Mouse (Mus musculus): ENCODE measurements around the gene Dlst. TPM values are rescaled to one million over a fixed set of nuclear protein-coding genes. Genes with fewer than 3 reads are reported as not detected.

The Dlst gene
- polyA plus RNA-seq, 1 experiment from 2014 or later, result 146 TPM

DNA sequence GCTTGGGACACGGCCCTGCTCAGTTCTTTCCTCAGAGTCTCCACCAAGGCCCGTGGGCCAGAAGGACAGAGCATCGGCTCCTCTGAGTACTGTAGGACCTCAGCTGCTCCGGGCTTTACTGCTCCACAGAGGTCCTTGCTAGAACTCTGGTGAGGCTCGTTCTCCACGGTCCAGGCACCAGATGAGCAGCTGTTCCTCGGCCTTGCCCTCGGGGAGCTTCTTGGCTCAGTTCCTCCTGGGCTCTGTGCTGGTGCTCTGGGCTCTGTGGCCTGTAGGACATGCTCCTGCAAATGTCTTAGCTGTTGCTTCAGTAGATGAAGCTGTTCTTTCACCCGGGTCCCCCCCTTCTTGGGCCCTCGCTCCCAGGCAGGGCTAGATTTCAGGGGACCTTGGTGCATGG is 15.9 kb upstream of the Dlst start:
- ATAC-seq, result no peak
- WGBS, result 80% methylated on average over 10 of the region's 10 CpGs
- Histone ChIP-seq H3K9ac (ENCODE audit: low read depth, low read length) (no peak overlapping the region), H3K4me1 (ENCODE audit: control insufficient read depth, insufficient read depth, low read length) (peaks cover 4% of the 10 kb centered on the region; the same call in 1 of the 2 replicates), H3K4me3 (ENCODE audit: low read length) (no peak overlapping the region), H3K27ac (ENCODE audit: low read length) (no peak overlapping the region), H3K4me2 (ENCODE audit: low read depth, low read length) (no peak overlapping the region), H3K36me3 (ENCODE audit: control insufficient read depth, insufficient read depth, low read length) (no peaks in the 10 kb centered on the region), H3K27me3 (replicated peaks; ENCODE audit: control insufficient read depth, insufficient read depth, low read length) (no peaks in the 10 kb centered on the region), H3K9me3 (ENCODE audit: control insufficient read depth, low read length) (no peaks in the 10 kb centered on the region)

DNA sequence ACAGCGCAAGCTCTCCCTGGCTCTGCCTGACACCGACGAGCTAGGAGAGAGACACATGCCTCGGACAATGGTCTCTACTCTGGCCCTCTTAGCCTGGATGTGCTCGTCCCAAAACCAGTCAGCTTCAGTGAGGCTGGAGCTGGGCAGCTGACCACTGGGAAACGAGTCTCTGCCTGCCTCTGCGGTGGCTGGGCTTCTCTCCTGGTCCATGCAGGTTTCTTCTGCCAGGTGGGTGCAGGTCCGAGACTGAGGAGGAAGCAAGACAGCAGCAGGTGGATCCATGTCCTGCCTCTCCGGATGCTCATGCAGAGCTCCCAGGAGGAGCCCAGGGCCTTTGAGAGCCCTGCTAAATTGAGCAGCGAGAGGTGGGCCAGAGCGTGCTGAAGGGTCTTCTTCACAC is 15.5 kb upstream of the Dlst start:
- Histone ChIP-seq H3K4me1 (ENCODE audit: control insufficient read depth, insufficient read depth, low read length) (peaks cover 4% of the 10 kb centered on the region; the same call in 1 of the 2 replicates), H3K27me3 (replicated peaks; ENCODE audit: control insufficient read depth, insufficient read depth, low read length) (no peaks in the 10 kb centered on the region), H3K36me3 (ENCODE audit: control insufficient read depth, insufficient read depth, low read length) (no peaks in the 10 kb centered on the region), H3K9ac (ENCODE audit: low read depth, low read length) (no peak overlapping the region), H3K4me3 (ENCODE audit: low read length) (no peak overlapping the region), H3K27ac (ENCODE audit: low read length) (no peak overlapping the region), H3K9me3 (ENCODE audit: control insufficient read depth, low read length) (no peaks in the 10 kb centered on the region), H3K4me2 (ENCODE audit: low read depth, low read length) (no peak overlapping the region)
- WGBS, result 89% methylated on average over 11 of the region's 11 CpGs
- ATAC-seq, result no peak

DNA sequence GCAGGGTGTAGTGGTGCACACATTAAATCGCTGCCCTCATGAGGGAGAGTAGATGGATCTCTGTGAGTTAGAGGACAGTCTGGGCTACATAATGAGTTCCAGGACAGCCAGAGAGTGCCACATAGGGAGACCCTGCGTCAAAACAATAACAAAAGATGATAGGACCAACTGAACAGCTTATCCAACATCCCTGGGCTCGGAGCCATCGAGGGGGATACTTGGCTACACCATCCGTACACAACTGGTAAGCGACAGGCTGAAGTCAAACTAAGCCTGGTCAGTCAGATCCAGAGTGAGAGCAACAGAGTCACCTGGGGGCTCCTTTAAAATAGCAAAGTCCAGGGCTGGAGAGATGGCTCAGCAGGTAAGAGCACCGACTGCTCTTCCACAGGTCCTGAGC is 14.8 kb upstream of the Dlst start:
- H3K27me3 ChIP-seq (replicated peaks; ENCODE audit: control insufficient read depth, insufficient read depth, low read length), result no peaks in the 10 kb centered on the region
- no peak overlapping the region for H3K4me3 ChIP-seq (ENCODE audit: low read length)
- H3K4me1 ChIP-seq (ENCODE audit: control insufficient read depth, insufficient read depth, low read length), result peaks cover 4% of the 10 kb centered on the region; the same call in 1 of the 2 replicates
- H3K27ac ChIP-seq (ENCODE audit: low read length), result no peak overlapping the region
- no peak overlapping the region for H3K9ac ChIP-seq (ENCODE audit: low read depth, low read length)
- no peaks in the 10 kb centered on the region for H3K9me3 ChIP-seq (ENCODE audit: control insufficient read depth, low read length)
- H3K4me2 ChIP-seq (ENCODE audit: low read depth, low read length), result no peak overlapping the region
- WGBS, result 85% methylated on average over 7 of the region's 7 CpGs
- H3K36me3 ChIP-seq (ENCODE audit: control insufficient read depth, insufficient read depth, low read length), result no peaks in the 10 kb centered on the region
- ATAC-seq, result no peak

DNA sequence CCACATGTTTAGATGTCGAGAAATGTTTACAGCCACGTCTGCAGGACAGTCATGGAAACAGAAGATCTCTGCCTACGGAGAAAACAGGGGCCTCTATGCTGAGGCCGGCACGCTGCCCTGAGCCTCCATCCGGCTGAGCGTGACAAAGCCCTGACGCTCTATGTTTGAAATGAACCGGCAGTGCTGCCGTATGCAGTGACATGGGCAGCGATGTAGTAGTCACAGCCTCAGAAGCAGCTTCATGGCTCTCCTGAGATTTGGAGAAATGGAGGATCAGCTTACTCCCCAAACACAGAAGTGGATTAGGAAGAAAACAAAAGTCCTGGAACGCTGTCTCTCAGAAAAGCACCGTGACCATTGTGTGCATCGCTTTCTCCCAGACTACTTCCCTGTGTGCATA is 9.6 kb upstream of the Dlst start:
- no peaks in the 10 kb centered on the region for H3K9me3 ChIP-seq (ENCODE audit: control insufficient read depth, low read length)
- WGBS, result 58% methylated on average over 14 of the region's 14 CpGs
- no peak overlapping the region for H3K9ac ChIP-seq (ENCODE audit: low read depth, low read length)
- 0 out of 2 replicates have a peak, but pooled peaks cover 4% of the 10 kb centered on the region for H3K4me1 ChIP-seq (ENCODE audit: control insufficient read depth, insufficient read depth, low read length)
- no peak overlapping the region for H3K4me2 ChIP-seq (ENCODE audit: low read depth, low read length)
- H3K36me3 ChIP-seq (ENCODE audit: control insufficient read depth, insufficient read depth, low read length), result no peaks in the 10 kb centered on the region
- H3K27me3 ChIP-seq (replicated peaks; ENCODE audit: control insufficient read depth, insufficient read depth, low read length), result no peaks in the 10 kb centered on the region
- ATAC-seq, result no peak
- no peak overlapping the region for H3K27ac ChIP-seq (ENCODE audit: low read length)
- no peak overlapping the region for H3K4me3 ChIP-seq (ENCODE audit: low read length)

DNA sequence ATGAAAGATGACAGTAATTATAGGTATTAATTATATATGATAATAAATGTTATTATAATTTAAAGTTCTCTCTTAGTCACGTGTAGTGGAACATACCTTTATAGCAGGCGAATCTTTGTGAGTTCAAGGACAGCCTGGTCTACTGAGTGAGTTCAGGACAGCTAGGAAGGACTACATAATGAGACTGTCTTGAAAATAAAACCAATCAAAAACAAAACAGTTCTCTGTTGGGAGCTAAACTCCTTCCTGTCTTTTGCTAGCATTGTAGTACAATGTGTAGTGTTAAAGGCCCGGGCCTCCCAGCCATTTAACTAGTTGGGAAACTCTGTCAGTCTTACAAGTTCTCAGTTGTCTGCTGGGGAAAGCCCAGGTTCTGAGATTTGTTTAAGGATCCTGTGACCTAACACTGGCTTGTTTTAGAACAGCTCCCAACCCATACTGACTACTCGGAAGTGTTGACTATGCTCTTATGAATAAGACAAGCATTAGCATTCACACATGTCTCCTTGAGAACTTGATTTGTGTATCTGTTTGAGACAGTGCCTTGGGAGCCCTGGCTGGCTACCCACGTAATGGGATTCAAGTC is 9.0 kb upstream of the Dlst start:
- no peak overlapping the region for H3K4me2 ChIP-seq (ENCODE audit: low read depth, low read length)
- H3K27me3 ChIP-seq (replicated peaks; ENCODE audit: control insufficient read depth, insufficient read depth, low read length), result no peaks in the 10 kb centered on the region
- no peak for ATAC-seq
- H3K27ac ChIP-seq (ENCODE audit: low read length), result no peak overlapping the region
- H3K9ac ChIP-seq (ENCODE audit: low read depth, low read length), result no peak overlapping the region
- no peaks in the 10 kb centered on the region for H3K9me3 ChIP-seq (ENCODE audit: control insufficient read depth, low read length)
- H3K36me3 ChIP-seq (ENCODE audit: control insufficient read depth, insufficient read depth, low read length), result no peaks in the 10 kb centered on the region
- peaks cover 7% of the 10 kb centered on the region; the same call in 1 of the 2 replicates for H3K4me1 ChIP-seq (ENCODE audit: control insufficient read depth, insufficient read depth, low read length)
- 85% methylated on average over 5 of the region's 5 CpGs for WGBS
- H3K4me3 ChIP-seq (ENCODE audit: low read length), result no peak overlapping the region

DNA sequence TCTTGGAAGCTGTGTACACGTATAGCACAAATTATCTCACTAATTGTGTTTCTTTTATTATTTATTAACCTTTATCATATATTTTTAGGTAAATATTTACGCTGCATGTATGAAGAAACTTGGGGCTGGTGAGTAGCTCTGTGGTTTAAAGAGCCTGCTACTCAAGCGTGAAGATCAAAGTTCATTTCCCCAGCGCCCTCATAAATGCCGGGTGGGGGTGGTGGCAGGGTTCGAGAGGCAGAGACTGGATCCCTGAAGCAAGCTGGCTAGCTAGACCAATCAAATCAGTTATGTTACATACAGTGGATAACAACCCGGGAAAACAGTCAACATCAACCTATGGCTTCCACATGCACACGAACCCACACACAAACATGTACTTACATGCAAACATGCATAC is 7.5 kb upstream of the Dlst start:
- H3K36me3 ChIP-seq (ENCODE audit: control insufficient read depth, insufficient read depth, low read length), result no peaks in the 10 kb centered on the region
- no peak overlapping the region for H3K27ac ChIP-seq (ENCODE audit: low read length)
- no peaks in the 10 kb centered on the region for H3K27me3 ChIP-seq (replicated peaks; ENCODE audit: control insufficient read depth, insufficient read depth, low read length)
- peaks cover 7% of the 10 kb centered on the region; the same call in 1 of the 2 replicates for H3K4me1 ChIP-seq (ENCODE audit: control insufficient read depth, insufficient read depth, low read length)
- WGBS, result 54% methylated on average over 8 of the region's 8 CpGs
- H3K9me3 ChIP-seq (ENCODE audit: control insufficient read depth, low read length), result no peaks in the 10 kb centered on the region
- no peak overlapping the region for H3K4me2 ChIP-seq (ENCODE audit: low read depth, low read length)
- no peak overlapping the region for H3K9ac ChIP-seq (ENCODE audit: low read depth, low read length)
- no peak overlapping the region for H3K4me3 ChIP-seq (ENCODE audit: low read length)
- ATAC-seq, result 0 out of 2 replicates have a peak, but pooled peaks have one; percentile 40

DNA sequence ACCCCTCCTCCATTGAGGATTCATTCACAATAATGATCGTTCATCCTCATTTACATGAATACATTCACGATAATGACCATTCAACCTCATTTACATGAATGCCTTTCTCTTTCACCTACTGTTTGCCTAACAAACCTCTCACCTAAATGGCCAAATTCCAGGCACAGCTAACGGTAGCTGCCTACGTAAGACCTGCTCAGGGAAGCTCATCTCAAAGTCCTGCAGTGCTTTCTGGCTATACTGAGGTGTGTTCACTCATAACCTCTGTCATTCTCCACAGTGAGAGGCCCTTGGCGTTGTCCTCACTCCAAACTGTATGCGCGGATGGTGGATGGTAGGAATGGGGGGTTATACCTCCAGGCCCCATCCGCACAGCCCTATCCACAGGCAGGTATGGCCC is 5.8 kb upstream of the Dlst start:
- no peak overlapping the region for H3K27ac ChIP-seq (ENCODE audit: low read length)
- no peak overlapping the region for H3K4me3 ChIP-seq (ENCODE audit: low read length)
- H3K4me2 ChIP-seq (ENCODE audit: low read depth, low read length), result no peak overlapping the region
- 87% methylated on average over 8 of the region's 8 CpGs for WGBS
- H3K36me3 ChIP-seq (ENCODE audit: control insufficient read depth, insufficient read depth, low read length), result no peaks in the 10 kb centered on the region
- no peaks in the 10 kb centered on the region for H3K27me3 ChIP-seq (replicated peaks; ENCODE audit: control insufficient read depth, insufficient read depth, low read length)
- no peak for ATAC-seq
- peaks cover 7% of the 10 kb centered on the region; the same call in 1 of the 2 replicates for H3K4me1 ChIP-seq (ENCODE audit: control insufficient read depth, insufficient read depth, low read length)
- H3K9me3 ChIP-seq (ENCODE audit: control insufficient read depth, low read length), result no peaks in the 10 kb centered on the region
- no peak overlapping the region for H3K9ac ChIP-seq (ENCODE audit: low read depth, low read length)

DNA sequence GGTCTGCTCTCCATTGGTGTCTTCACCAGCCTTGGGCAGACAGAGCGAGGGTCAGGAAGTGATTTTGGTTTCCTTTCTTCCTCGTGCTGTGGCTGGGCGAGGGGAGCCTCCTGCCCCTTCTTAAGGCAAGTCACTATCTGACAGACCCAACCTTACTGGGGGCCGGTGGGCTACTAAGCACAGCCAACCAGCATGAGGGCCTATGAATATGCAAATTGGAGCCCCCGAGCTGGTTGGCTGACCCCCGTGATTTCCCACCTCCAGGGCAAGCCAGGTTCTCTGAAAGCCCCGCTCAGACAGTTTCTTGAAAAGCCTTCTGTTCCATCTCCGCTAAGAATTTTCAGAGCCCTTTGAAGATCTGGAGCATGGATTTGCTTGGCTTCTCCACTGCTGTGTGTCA is 4.3 kb upstream of the Dlst start:
- no peak for ATAC-seq
- H3K27ac ChIP-seq (ENCODE audit: low read length), result no peak overlapping the region
- no peaks in the 10 kb centered on the region for H3K36me3 ChIP-seq (ENCODE audit: control insufficient read depth, insufficient read depth, low read length)
- no peak overlapping the region for H3K4me3 ChIP-seq (ENCODE audit: low read length)
- peaks cover 11% of the 10 kb centered on the region for H3K4me1 ChIP-seq (ENCODE audit: control insufficient read depth, insufficient read depth, low read length)
- H3K27me3 ChIP-seq (replicated peaks; ENCODE audit: control insufficient read depth, insufficient read depth, low read length), result no peaks in the 10 kb centered on the region
- no peak overlapping the region for H3K9ac ChIP-seq (ENCODE audit: low read depth, low read length)
- WGBS, result 8% methylated on average over 8 of the region's 8 CpGs
- no peak overlapping the region for H3K4me2 ChIP-seq (ENCODE audit: low read depth, low read length)
- no peaks in the 10 kb centered on the region for H3K9me3 ChIP-seq (ENCODE audit: control insufficient read depth, low read length)

DNA sequence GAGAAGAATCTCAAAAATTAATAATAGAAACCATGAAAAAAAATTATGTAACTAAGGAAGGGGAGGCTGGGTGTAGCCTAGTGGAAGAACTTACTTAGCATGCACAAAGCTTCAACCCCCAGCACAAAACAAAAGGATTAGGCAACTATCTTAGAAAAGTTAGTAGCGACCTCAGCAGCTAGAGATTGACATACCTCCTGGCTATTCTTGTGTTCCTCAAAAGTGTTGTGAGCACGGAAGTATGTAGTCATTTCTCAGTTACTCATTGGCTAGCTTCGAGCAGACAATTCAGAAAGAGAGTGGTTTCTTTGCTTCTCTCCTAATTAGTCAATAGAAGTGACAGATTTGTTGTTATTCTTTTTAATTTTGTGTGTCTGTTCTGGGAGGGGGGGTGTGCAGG is 2.0 kb upstream of the Dlst start:
- Histone ChIP-seq H3K9me3 (ENCODE audit: control insufficient read depth, low read length) (no peaks in the 10 kb centered on the region), H3K4me1 (ENCODE audit: control insufficient read depth, insufficient read depth, low read length) (peaks cover 20% of the 10 kb centered on the region), H3K27me3 (replicated peaks; ENCODE audit: control insufficient read depth, insufficient read depth, low read length) (no peaks in the 10 kb centered on the region), H3K4me3 (ENCODE audit: low read length) (no peak overlapping the region), H3K9ac (ENCODE audit: low read depth, low read length) (no peak overlapping the region), H3K4me2 (ENCODE audit: low read depth, low read length) (no peak overlapping the region), H3K36me3 (ENCODE audit: control insufficient read depth, insufficient read depth, low read length) (no peaks in the 10 kb centered on the region), H3K27ac (ENCODE audit: low read length) (no peak overlapping the region)
- WGBS, result 79% methylated on average over 3 of the region's 3 CpGs
- ATAC-seq, result no peak

DNA sequence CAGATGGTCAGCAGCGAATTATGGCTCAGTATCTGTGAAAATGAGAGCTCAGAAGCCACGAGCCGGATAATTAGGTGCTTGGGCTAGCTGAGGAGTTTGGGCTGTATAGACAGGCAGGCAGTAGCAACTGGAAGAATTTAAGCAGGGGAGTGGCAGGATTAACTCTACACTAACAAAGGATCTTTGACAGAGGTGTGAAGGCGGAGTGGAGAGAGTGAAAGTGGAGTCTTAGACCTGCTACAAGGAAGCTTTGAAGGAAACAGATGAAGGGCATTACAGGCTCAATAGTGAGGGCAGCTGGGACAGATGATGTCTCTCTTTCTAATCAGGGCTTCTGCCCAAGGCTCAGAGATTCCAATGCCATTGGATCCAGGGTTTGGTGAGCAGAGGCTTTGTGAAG is 1.2 kb upstream of the Dlst start:
- no peak for ATAC-seq
- Histone ChIP-seq H3K4me1 (ENCODE audit: control insufficient read depth, insufficient read depth, low read length) (peaks cover 20% of the 10 kb centered on the region), H3K27me3 (replicated peaks; ENCODE audit: control insufficient read depth, insufficient read depth, low read length) (no peaks in the 10 kb centered on the region), H3K4me3 (ENCODE audit: low read length) (no peak overlapping the region), H3K9me3 (ENCODE audit: control insufficient read depth, low read length) (no peaks in the 10 kb centered on the region), H3K36me3 (ENCODE audit: control insufficient read depth, insufficient read depth, low read length) (no peaks in the 10 kb centered on the region), H3K9ac (ENCODE audit: low read depth, low read length) (no peak overlapping the region), H3K27ac (ENCODE audit: low read length) (no peak overlapping the region), H3K4me2 (ENCODE audit: low read depth, low read length) (no peak overlapping the region)
- 69% methylated on average over 4 of the region's 4 CpGs for WGBS

Data from intestine, embryonic 16.5 days (tissue).